Mouse (Mus musculus): Measurements from ENCODE around the gene St6galnac4.

The St6galnac4 gene

DNA sequence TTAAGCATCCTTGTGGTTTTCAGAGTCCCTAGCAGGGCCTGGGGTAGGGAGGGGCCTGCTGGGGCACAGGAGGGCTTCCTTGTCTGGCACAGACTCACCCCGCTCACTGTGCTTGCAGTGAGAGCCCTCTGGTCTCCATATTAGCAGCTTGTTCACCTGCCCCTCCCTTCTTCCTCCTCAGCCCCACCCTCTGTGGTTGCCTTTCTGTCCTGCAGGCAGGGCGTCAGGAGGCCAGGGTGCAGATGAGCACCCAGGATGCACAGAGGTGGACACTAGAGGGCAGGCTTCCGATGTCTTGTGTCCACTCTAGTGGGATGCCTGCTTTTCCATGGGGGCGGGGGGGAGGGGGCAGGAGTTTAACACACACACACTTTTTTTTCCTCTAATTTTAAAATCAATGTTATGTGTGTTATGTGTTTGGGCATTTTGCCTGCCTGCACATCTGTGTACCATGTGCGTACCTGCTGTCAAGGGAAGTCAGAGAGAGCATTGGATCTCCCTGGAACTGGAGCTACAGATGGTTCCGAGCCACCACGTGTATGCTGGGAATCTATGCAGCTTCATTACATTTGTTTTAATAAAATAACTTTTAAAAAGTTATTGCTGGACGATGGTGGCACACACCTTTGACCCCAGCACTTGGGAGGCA, 14.6 kb downstream of the St6galnac4 start:
- DNase-seq (ENCODE audit: low spot score), result no peak

GRCm38 (mm10) chr2:32602600-32603054, 15.7 kb downstream of the St6galnac4 start:
- DNase-seq (ENCODE audit: low spot score), result peak; percentile 93

GRCm38 (mm10) chr2:32604631-32605030, 17.7 kb downstream of the St6galnac4 start:
- no peak for DNase-seq (ENCODE audit: low spot score)

- DNase-seq (ENCODE audit: low spot score), result peak; percentile 76
Measured at GRCm38 (mm10) chr2:32606161-32607142, 19.6 kb downstream of the St6galnac4 start.

- no peak for DNase-seq (ENCODE audit: low spot score)
Measured at GRCm38 (mm10) chr2:32607262-32607947, 20.5 kb downstream of the St6galnac4 start.

GRCm38 (mm10) chr2:32608141-32608777, 21.4 kb downstream of the St6galnac4 start:
- DNase-seq (ENCODE audit: low spot score), result peak; percentile 63

GRCm38 (mm10) chr2:32608778-32609435, 22.0 kb downstream of the St6galnac4 start:
- no peak for DNase-seq (ENCODE audit: low spot score)

DNA sequence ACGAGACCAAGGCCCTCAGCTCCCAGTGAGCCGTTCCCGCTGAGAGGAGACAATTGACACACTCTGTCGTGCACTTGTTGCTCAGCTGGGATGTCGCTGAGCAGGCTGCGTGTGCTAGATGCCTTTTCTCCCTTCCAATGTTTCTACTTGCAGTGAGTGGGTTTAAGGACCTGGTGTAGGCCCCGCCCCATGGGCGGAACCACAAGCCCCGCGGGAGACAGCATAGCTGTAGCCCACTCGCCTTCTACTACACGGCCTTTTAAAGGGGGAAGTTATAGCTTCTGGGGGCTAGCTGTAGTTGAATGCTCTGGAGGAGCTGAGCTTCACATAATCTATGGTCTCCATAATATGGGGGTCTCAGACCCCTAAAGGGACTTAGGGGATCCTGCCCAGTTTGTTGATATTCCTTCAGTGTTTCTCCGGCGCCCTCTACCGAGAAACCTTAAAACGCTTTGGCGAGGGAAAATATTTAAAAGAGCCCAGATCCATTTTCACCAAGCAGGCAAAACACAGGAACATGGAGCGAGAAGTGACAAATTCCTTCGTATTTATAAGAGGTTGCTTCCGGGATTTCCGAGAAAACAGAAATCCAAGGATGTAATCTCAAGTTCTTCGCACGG, 23.8 kb downstream of the St6galnac4 start:
- no peak for DNase-seq (ENCODE audit: low spot score)

- no peak for DNase-seq (ENCODE audit: low spot score)
Measured at GRCm38 (mm10) chr2:32612274-32612673, 25.4 kb downstream of the St6galnac4 start.

DNA sequence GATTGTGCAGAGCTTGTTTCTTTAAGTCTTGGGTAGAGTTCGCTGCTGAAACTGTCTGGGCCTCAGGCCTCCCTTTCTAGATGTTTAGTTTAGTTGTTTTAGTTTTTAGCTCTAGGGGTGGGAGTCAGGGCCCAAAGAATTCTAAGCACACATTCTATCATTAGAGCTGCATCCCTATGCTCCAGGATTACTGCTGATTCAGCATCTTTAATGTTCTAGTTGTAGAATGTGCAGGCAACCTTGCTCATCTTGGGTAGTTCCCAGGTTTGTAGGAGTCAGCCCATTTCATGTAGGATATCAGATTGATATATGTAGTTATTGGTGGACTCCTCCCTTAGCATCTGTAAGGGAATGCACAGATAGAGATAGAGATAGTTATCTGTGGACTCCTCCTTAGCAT, 30.2 kb downstream of the St6galnac4 start:
- no peak for DNase-seq (ENCODE audit: low spot score)

DNA sequence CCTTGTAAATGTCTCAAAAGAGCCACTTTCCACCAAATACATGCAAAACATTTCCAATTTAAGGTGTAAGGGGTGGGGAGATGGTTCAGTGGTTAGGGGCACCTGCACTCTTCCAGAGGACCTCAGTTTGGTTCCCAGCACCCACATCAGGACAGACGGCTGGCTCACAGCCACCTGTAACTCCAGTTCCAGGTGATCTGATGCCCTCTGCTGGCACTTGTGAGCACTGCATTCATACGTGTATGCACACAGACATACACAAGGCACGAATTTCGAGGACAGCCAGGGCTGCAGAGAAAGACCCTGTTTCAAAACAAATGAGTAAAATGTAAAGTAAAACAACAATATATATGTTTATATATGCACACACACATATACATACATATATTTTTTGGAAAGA, 30.7 kb downstream of the St6galnac4 start:
- DNase-seq (ENCODE audit: low spot score), result no peak

GRCm38 (mm10) chr2:32618051-32618450, 31.2 kb downstream of the St6galnac4 start:
- no peak for DNase-seq (ENCODE audit: low spot score)

- no peak for DNase-seq (ENCODE audit: low spot score)
Measured at GRCm38 (mm10) chr2:32620682-32621516, 34.0 kb downstream of the St6galnac4 start.

GRCm38 (mm10) chr2:32621517-32621859, 34.6 kb downstream of the St6galnac4 start, which contains the start of gene Ak1:
Gene Ak1 (plus strand): TSS chr2:32621758.
- DNase-seq (ENCODE audit: low spot score), result no peak

DNA sequence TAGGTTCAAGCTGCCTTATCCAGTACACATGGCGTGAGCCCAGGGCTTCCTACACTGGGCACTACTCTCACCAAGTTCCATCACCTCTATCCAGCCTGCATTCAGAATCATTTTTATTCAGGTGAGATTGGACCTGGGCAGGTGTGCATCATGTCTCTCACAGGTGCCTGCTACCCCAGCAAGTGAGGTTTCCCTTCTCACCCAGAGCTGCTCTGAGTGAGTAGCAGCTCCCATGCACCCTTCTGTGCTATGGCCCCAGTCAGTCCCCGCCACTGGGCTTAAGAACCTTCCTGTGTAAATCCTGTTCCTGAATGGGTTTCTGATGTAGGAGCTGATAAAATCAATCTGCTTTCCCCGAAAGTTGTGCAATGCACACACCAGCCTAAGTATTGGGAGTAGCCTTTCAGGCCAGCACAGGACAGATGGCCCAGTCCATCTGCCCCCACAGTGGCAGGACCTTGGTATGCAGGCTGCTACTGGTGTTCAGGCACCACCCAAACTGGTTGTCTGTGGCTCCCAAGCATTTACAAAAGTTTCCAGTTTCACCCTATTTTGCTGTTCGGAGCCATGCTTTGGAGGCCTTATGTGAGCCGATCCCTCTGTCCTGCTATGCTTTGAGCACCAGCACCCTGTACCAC, 37.3 kb downstream of the St6galnac4 start:
- DNase-seq (ENCODE audit: low spot score), result no peak

GRCm38 (mm10) chr2:32625212-32625872, 38.4 kb downstream of the St6galnac4 start:
- DNase-seq (ENCODE audit: low spot score), result no peak

DNA sequence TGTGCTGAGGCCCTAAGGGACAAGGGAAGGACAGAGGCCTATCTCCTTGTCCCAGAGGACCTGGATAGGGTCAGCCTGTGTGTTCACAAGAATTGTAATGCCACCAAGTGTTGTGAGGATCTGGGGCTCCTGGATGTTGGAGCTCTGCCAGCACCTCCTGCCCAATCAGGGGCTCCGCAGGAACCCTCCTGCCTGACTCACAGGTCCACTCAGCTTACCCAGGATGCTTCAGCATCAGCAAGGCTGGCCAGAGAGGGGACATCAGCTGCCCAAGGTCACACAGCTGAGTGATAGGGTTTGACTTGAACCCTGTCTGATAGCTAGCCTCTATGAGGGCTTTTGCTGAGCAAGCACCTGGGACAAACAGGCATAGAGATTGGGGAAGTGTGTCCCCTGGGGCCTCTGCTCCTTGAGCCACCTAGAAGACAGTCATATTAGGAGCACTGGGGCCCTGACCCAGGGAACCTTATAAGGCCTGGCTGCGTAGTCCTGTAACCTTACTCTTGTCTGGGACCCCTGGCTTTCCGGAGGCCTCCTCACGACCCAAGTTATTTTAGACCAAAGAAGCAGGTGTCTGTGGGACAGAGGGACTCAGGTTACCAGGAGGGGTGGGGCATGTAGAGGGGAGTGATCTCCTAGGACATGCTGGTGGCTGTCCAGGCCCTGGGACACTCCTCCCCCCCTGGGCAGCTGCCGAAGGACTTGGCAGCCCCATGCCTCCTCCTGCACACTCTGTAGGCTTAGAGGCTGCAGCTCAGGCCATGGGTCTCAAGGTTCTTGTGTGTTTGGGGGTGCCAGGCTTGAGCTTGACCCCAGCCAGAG, 39.2 kb downstream of the St6galnac4 start:
- no peak for DNase-seq (ENCODE audit: low spot score)

All from ovary, postnatal 14 days (tissue).